Mouse (Mus musculus) yolk sac, embryonic 10.5 days (tissue): ENCODE results near the gene Rabep1.
"Not testable (repeated sequence)": the region's sequence is repeated elsewhere in the genome, so short reads cannot be mapped to it uniquely, and the experiment has no call there.

Experiments used
- DNase-seq: peaks from one replicate; pipeline ENCODE4 v3.0.0-alpha.2; 2017; ENCODE audit warnings: low spot score

The Rabep1 gene

DNA sequence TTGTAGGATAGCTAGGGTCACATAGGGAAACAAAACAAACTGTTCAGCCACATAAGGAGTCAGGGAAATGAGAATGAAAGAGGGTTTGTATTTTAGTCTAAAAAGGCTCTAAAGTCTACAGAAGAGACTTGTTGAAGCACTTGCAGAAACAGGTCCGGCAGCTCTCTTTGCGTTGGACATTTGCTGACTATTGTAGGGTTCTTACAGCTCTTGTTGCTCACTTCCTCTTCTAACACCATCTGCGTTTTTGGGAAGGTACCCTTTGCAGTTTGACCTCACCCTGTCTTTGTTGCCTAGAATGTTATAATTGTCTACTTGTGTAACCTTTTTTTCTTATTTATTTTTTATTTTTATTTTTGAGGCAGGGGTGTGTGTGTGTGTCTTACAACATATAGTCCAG, 53.1 kb downstream of the Rabep1 start:
- DNase-seq: no peak

DNA sequence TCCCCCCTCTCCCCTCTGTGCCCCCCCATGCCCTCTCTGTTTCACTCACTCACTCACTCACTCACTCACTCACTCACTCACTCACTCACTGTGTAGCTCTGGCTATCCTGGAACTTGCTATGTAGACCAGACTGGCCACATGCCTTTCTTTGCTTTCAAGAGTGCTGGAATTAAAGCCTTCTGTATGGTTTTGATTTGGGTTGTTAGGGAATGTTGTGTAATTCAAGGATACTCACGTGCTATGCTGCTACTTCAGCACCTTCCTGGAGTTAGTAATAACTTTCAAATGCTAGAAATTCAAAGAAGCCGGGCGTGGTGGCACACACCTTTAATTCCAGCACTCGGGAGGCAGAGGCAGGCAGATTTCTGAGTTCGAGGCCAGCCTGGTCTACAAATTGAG, 53.6 kb downstream of the Rabep1 start:
- DNase-seq: not testable (repeated sequence)

GRCm38 (mm10) chr11:70906681-70907080, 62.1 kb downstream of the Rabep1 start:
- no peak for DNase-seq

DNA sequence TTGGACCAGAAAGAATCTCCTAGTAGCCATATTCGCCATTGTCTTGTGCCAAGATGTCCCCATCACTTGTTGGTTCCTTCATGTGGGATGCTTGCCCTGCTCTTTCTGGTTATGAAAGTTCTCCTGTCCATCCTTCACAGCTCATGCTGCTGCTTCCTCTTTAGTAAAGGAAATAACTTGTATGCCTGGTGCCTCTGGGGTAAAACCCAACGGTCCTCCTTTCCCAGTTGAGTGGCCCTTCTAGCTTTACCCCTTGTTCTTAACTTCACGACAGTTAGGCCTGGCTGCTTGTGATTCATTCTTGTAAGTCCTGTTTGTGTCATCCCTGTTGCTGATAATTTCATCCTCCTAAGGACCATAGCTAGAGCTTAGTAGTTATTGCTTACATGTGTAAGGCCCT, 66.7 kb downstream of the Rabep1 start:
- no peak for DNase-seq

DNA sequence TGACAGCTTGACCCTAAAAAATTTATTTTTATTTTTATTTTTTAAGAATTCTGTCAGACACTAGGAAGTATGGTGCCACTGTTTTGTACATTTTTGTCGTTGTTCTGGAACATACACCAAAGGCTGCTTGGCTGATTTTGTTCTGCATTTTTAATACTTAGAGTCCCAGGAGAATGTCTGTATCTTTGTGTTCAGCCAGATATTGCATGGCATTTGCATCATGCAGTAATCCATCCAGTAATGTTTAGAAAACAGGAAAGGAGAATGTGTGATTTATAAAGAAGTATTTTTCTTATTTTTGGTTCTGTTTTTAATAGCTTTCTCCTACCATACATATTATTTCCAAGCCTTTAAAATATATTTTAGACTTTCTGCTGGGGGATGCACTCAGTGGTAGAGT, 67.3 kb downstream of the Rabep1 start:
- no peak for DNase-seq

GRCm38 (mm10) chr11:70917896-70918295, 73.3 kb downstream of the Rabep1 start:
- no peak for DNase-seq

DNA sequence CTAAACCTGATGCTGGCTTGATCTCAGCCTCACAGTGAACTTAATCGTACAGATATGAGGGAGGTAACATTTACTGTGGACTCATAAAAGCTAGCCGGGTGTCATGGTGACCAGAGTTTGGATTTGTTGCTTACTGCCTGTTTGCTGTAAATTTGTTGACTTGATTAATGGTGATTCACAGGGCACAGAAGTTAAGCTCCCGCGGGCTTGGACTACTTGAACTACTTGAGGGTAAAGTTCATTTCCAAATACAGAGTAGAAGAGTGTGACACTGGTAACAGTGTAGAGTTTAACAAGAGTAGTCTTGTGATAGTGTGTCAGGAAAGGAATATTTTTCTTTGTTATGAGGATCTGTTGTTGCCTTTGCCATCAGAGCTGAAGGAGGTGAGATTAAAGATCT, 74.9 kb downstream of the Rabep1 start:
- no peak for DNase-seq

GRCm38 (mm10) chr11:70931461-70931860, 86.9 kb downstream of the Rabep1 start:
- no peak for DNase-seq

DNA sequence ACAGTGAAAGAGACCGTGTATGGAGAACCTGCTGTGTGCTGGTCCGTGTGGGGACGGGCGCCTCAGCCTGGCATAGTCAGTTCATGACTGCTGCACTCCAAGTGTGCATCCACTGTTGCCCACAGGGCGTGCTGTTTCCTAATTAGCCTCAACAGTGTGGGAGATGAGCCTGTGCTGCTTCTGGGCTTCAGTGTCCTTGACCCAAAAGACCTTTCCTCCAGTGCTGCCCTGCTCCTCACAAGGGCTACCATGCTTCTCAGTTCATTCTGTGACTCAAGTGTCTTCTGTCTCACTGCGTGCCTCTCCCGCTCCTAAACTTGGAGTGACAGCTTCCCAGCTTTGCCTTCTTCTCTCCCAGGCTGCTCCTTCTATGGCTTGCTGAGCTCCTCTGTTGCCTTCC, 90.7 kb downstream of the Rabep1 start:
- DNase-seq: no peak

GRCm38 (mm10) chr11:70942596-70942995, 98.0 kb downstream of the Rabep1 start:
- DNase-seq: no peak

- DNase-seq: no peak
Observed at GRCm38 (mm10) chr11:70943651-70944050, 99.1 kb downstream of the Rabep1 start.

DNA sequence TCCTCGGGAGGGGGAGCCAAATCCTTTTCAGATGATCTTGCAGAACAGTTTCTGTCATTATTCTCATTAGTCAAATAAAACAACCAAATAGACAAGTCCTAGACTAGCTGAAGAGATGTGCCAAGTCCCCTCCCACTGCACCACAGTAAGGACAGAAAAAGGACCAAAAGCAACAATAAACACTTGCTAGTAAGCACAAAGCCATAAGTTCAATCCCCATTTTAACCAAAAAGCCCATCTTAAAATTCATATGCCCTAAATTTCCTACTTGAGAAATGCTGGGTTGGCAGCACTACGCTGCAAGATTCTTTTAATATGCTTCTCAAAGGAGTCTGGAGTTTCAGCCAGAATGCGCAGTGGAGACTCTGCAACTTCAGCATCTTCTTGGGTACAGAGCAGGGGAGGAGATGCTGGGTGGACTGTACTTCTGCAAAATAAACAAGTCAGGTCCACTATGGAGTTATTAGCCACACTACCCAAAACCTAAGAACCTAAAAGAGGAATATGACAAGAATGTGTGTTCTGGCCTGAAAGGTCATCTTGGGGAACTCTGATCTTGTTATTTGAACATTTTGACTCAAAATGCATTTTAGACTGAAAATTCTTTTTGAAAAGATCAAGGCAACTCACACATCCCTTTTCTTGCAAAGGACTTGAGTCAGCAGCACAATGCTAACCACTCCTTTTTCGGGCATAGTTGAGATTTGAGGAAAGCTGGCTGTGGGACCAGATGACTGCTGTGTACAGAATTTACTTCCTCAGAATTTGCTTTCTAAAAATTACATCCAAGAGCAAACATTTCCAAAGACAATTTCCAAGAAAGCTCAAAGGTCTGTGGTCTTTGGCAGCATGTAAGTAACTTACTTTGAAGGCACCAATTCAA, 100.6 kb downstream of the Rabep1 start:
- no peak for DNase-seq

GRCm38 (mm10) chr11:70954711-70955110, 110.1 kb downstream of the Rabep1 start:
- DNase-seq: no peak

DNA sequence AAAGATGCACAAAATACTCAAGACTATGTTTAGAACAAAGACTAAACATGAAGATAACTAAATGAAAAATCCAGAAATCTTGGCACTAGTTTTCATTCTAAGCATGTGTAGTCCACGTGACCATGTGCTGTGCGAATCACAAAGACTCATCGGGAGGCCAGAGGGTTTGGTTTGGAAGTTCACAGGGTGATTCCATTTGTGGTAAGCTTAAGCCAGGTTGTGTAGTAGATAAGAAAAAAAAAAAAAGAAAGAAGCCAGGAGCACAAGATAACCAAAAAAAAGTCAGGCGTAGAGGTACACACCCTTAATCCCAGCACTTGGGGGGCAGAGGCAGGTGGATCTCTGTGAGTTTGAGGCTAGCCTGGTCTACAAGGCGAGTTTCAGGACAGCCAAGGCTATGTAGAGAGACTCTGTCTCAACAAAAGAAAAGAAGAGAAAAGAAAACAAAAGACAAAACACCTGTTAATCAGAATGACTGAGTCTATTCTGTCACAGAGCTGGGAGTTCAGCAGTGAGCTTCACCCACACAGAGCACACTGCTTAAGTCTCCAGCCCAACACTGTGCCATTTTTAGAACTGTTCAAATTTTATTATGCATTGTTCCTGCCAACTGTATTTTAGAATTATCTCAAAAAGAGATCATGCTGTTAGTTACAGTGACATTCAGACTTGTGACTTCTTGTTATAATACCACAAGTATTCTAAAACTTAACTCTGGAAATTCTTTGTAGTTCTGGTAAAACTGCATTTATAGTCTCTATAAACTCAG, 116.4 kb downstream of the Rabep1 start:
- DNase-seq: no peak

- no peak for DNase-seq
Observed at GRCm38 (mm10) chr11:70964222-70964907, 119.8 kb downstream of the Rabep1 start.

DNA sequence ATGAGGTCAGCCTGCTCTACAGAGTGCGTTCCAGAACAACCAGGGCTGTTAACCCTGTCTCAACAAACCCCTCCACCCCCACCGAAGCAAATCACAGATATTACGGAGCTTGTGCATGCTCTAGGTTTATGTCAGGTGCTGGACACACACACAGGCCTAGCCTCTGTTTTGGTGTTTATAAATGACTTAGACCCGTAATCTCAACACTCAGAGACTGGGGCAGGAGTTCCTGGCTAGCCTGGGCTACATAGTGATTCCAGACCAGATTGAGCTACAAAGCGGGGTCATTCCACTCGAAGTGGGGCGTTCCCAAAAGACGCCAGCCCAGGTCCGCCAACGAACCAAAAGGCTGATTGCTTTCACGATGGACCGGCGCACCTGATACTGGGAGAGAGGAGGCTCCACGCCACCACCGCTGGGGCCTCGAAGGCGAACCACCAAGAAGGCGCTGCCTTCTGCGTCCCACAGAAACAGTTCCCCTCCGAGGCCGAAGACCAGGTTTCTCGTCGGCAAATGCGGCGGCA, 124.8 kb downstream of the Rabep1 start:
- DNase-seq: no peak

DNA sequence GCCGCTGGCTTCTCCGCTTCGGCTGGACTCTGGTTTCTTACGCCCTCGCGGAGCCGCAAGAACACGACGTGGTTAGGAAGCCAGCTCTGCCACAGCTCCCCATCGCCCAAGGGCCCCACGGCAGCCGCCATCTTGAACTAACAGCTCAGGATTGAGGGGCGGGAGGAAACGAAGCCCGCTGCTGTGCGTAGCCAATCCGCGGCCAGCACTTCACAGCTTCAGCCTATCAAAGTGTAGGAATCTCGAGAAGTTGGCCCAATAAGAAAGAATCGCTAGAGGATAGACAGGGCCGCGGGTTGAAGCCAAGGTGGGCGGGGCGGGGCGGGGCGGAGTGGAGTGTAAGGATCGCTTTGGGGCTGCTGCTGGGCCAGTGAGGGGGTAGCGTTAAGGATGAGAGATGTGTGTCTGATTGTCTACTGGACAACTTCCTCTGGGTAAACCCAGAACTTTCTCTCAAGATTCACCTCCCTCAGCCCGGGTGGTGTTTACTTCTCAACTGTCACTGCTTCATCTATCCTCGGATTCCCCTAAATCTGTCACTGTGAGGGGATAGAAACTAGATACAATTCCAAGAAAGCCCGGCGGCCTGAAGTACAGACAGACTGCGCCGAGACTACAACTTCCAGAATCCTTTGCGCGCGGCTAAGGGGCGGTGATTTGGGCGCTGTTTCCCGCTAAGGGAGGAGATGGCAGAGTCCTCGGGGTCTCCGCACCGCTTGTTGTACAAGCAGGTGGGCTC, 125.4 kb downstream of the Rabep1 start, which contains the start of the genes Nup88 and Rpain:
Gene Nup88, minus strand, starts transcription at position 153 of the 739 bp plus-strand sequence.
Gene Rpain, plus strand, starts transcription at position 393 of the 739 bp plus-strand sequence.
- peak; percentile 98 for DNase-seq

- peak; percentile 23 for DNase-seq
Observed at GRCm38 (mm10) chr11:70970560-70971540, 126.3 kb downstream of the Rabep1 start.

DNA sequence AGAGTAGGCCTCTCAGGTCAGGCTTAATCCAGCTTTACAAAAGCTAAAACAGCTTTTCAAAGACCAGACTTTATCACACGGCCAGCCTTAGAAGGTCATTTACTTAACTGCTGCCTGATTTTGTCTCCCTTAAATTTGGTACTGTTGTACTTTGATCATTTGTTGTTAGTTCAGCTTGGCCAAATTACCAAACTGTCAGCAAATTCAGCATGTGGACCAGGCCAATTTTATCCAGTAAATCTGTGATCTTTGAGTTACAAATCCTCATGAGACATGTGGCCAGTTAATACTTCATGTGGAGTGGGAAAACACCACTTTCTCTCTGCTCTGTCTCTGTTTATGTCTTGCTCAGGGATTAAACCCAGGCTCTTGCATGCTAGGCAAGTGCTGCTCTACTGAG, 128.0 kb downstream of the Rabep1 start:
- no peak for DNase-seq

DNA sequence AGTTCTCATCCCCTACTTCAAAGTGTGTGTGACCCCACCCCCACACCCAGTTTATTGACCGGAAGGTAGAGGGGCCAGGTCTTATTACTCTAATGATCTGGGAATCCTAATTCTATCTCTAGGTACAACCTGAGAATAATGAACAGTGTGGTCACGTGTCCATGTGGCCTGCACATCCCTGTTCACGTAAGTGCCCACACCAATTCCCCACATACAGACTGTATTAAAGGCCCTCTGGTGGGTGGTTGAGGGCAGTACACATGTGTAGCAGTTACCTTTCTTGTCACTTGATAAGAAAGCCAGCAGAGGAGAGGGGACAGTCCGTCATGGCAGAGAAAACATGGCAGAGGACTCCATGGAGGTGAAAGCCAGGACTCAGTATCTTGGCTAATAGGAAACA, 129.4 kb downstream of the Rabep1 start:
- DNase-seq: no peak
